Mouse (Mus musculus): ENCODE measurements around the gene Paqr9.

GRCm38 (mm10) chr9:95525961-95526360 is 33.5 kb upstream of the Paqr9 start:
- TF ChIP-seq CTCF (IDR thresholded peaks at IDR 0.05; ENCODE audit: extremely low read depth, insufficient read depth, insufficient read length, insufficient replicate concordance) (peak; percentile 27; the same call in 1 of the 2 replicates), POLR2A (IDR thresholded peaks at IDR 0.05; ENCODE audit: low read depth, low read length) (no peak)
